Mouse (Mus musculus): ENCODE measurements at regions not wholly inside any gene's neighbourhood (a gene's known extent, or its start where the extent isn't known, plus 50 kb on each side); places are given as distances from the start of the nearest gene placed in this dataset.

DNA sequence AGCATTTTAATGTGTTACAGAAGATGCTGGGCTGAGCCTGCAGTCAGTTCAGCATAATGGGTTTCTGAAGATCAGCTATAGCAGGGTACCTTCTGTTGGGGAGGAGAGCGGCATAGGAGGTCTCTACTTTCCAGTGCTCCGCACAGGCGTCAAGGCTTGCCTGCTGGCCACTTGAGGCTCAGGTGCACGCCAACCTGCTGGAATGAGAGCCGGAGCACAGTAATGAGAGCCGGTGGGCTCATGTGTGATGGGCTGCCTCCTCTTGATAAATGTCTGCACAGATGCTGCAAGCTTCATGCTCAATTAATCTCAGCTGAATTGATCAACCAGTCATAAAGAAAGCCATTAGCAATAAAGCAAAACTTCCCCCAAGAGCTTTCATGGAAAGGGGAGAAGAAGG is 290.6 kb downstream of the Foxo1 start:
- Histone ChIP-seq H3K79me2 (ENCODE audit: inconsistent target) (no peaks in the 10 kb centered on the region), H3K27ac (no peak overlapping the region), H3K36me3 (ENCODE audit: inconsistent target) (no peaks in the 10 kb centered on the region), H3K4me3 (ENCODE audit: inconsistent target) (no peak overlapping the region)
- WGBS (ENCODE audit: missing documents): 98% methylated on average over 6 of the region's 6 CpGs

DNA sequence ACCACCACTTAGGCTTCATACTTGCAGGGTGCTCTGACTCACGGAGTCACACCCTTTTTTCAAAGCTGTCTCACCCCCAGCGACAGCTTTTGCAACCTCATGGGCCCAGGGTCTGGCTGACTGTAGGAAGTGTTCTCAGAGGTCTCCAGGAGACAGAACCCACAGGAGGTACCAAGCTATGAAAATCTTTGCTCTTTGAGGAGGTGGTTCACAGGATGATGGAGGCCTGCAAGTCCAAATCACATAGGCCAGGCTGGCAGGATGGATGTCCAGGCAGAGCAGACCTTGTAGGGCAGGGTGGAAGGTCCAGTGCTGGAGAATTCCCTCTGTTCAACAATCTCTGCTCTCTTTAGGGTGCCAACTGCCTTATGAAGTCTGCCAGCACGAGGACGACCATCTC is 289.2 kb downstream of the Foxo1 start:
- Histone ChIP-seq H3K36me3 (ENCODE audit: inconsistent target) (no peaks in the 10 kb centered on the region), H3K27ac (no peak overlapping the region), H3K4me3 (ENCODE audit: inconsistent target) (no peak overlapping the region), H3K79me2 (ENCODE audit: inconsistent target) (no peaks in the 10 kb centered on the region)
- 82% methylated on average over 4 of the region's 4 CpGs for WGBS (ENCODE audit: missing documents)

DNA sequence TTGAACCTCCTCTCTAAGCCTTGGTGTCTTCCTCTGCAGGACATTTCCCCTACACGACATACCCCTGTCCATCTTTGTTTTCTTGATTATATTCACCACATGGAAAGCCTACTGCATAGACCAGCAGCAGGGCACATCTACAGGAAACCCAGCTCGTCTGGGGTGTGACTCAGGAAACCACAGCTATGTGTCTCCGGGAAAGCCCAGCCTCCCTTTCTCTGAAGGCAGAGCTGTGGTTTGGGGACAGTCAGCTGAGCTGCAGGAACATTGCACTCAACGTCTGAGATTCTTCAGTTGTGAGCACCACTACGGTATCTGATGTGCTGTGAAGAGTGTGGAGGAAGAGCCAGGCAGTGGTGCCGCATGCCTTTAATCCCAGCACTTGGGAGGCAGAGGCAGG is 286.9 kb downstream of the Foxo1 start:
- Histone ChIP-seq H3K79me2 (ENCODE audit: inconsistent target) (no peaks in the 10 kb centered on the region), H3K36me3 (ENCODE audit: inconsistent target) (no peaks in the 10 kb centered on the region), H3K4me3 (ENCODE audit: inconsistent target) (no peak overlapping the region), H3K27ac (0 out of 2 replicates have a peak overlapping the region, but pooled peaks have one; percentile 13)
- WGBS (ENCODE audit: missing documents): 1% methylated on average over 6 of the region's 6 CpGs

DNA sequence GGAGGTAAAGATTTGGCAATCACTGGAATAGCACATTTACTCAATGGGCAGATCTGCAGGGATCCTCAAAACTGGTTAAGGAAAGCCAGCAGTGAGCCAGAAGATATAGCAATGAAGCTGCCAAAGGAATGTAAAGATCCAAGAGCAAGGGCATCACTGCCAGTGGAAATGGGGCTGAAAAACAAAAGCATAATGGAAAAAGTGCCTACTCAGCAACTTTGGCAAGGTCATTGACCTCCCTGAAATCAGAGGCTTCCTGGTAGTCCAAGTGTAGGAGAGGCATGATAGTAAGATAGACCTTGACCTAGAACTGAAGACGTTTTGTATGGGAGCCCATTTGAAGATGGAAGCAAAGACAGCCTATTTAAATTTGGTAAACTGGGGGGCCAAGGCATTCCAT is 286.4 kb downstream of the Foxo1 start:
- Histone ChIP-seq H3K36me3 (ENCODE audit: inconsistent target) (no peaks in the 10 kb centered on the region), H3K4me3 (ENCODE audit: inconsistent target) (no peak overlapping the region), H3K27ac (no peak overlapping the region), H3K79me2 (ENCODE audit: inconsistent target) (no peaks in the 10 kb centered on the region)
- WGBS (ENCODE audit: missing documents): 81% methylated on average over 1 of the region's 1 CpGs

DNA sequence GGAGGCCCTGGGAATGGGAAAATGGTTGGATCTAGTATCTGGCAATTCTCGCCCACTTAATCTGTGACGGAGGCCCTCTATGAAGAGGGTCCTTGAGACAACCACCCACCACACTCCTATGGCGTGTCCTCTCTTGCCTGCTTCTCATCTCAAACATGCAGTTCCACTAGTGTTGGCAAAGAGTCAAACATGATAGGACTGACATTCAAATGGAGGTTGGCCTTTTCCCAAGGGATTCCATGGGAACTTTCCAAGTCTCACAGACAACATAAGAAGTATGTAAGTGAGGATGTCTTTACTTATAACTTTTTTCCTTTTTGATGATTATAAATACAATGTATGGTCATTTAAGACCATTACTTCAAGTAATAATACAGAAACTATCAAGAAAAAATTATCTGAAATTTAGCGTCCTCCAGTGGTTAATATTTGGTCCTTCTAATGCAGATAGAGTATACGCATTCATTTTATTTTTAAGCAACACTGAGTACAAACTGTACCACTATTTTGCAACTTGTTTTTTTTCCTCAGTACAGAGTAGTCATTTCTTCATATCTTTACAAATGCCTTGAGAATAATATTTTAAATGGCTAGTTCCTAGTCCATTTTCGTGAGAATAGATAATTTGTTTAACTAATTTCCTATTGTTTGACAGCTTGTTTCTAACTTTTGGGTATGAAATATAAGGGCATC is 280.2 kb downstream of the Foxo1 start:
- no peaks in the 10 kb centered on the region for H3K36me3 ChIP-seq (ENCODE audit: inconsistent target)
- no peak overlapping the region for H3K4me3 ChIP-seq (ENCODE audit: inconsistent target)
- 94% methylated on average over 6 of the region's 6 CpGs for WGBS (ENCODE audit: missing documents)
- no peaks in the 10 kb centered on the region for H3K79me2 ChIP-seq (ENCODE audit: inconsistent target)
- H3K27ac ChIP-seq: no peak overlapping the region

DNA sequence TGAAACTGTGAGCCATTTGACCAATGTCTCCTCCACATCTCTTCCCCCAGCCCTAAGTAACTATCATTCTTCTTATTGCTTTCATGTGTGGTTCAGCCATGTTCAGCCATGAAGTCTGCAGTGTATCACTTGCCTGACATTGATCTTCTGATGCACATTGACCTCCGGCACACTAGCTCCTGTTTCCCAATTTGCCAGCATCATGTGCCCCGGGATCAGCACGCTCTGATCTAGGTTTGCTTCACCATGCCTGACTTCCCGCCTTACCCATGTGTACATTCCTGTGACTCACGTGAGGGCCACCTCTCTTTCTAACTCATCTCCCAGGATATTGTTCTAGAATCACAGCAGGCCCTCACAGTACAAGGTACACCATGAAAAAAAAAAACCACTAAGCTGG is 277.9 kb downstream of the Foxo1 start:
- Histone ChIP-seq H3K27ac (no peak overlapping the region), H3K36me3 (ENCODE audit: inconsistent target) (no peaks in the 10 kb centered on the region), H3K4me3 (ENCODE audit: inconsistent target) (no peak overlapping the region), H3K79me2 (ENCODE audit: inconsistent target) (no peaks in the 10 kb centered on the region)
- 97% methylated on average over 5 of the region's 5 CpGs for WGBS (ENCODE audit: missing documents)

- Histone ChIP-seq H3K79me2 (ENCODE audit: inconsistent target) (no peaks in the 10 kb centered on the region), H3K4me3 (ENCODE audit: inconsistent target) (no peak overlapping the region), H3K27ac (no peak overlapping the region), H3K36me3 (ENCODE audit: inconsistent target) (no peaks in the 10 kb centered on the region)
- 93% methylated on average over 6 of the region's 6 CpGs for WGBS (ENCODE audit: missing documents)
These were observed 274.9 kb downstream of the Foxo1 start for GRCm38 (mm10) chr3:52543006-52543405.

- Histone ChIP-seq H3K79me2 (ENCODE audit: inconsistent target) (no peaks in the 10 kb centered on the region), H3K27ac (no peak overlapping the region), H3K36me3 (ENCODE audit: inconsistent target) (no peaks in the 10 kb centered on the region), H3K4me3 (ENCODE audit: inconsistent target) (no peak overlapping the region)
- 77% methylated on average over 9 of the region's 9 CpGs for WGBS (ENCODE audit: missing documents)
These were observed 272.8 kb downstream of the Foxo1 start for GRCm38 (mm10) chr3:52540862-52541380.

- Histone ChIP-seq H3K4me3 (ENCODE audit: inconsistent target) (no peak overlapping the region), H3K79me2 (ENCODE audit: inconsistent target) (no peaks in the 10 kb centered on the region), H3K36me3 (ENCODE audit: inconsistent target) (no peaks in the 10 kb centered on the region), H3K27ac (no peak overlapping the region)
- 89% methylated on average over 10 of the region's 10 CpGs for WGBS (ENCODE audit: missing documents)
These were observed 271.8 kb downstream of the Foxo1 start for GRCm38 (mm10) chr3:52539813-52540378.

DNA sequence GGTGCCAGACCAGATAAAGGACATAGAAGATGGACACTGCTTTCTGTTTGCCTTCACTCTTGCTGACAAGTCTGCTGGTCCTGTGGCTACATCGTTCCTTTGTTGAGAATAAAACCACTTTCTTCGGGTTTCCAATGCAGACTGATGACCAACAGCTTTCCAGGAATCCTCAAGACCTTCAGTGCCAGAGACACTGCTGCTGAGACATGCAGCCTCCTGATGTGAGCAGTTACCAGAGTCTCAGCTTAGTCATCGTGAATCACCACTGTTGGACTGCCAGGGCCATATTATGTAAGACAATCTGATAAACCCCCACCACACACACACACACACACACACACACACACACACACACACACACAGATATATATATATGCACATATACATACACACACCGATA is 270.2 kb downstream of the Foxo1 start:
- H3K4me3 ChIP-seq (ENCODE audit: inconsistent target): no peak overlapping the region
- H3K79me2 ChIP-seq (ENCODE audit: inconsistent target): no peaks in the 10 kb centered on the region
- 80% methylated on average over 4 of the region's 4 CpGs for WGBS (ENCODE audit: missing documents)
- H3K27ac ChIP-seq: no peak overlapping the region
- H3K36me3 ChIP-seq (ENCODE audit: inconsistent target): no peaks in the 10 kb centered on the region

DNA sequence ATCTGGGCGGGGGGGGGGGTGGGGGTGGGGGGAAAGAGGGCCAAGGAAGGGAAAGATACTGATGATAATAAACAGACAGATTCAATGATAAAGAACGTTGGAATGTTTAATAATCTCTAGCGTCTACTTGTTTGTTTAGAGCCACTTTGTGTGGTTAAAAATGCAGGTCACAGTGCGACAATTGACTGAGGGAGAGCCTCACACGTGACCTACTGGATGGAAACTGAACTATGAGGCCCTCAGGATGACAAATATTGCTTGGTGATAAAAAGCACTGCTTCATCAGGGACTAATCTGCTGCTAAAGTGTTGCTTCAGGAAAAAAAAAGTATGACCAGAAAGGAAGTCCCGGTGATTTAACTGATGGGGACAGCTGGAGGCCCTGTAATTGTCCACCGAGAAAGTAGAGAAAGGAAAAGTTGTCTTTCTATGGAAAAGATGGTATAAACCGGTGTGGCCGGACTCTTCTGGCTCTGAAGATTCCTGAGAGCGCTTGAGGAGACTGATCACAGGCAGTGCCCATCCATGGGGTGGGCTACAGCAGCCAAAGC is 269.3 kb downstream of the Foxo1 start:
- Histone ChIP-seq H3K79me2 (ENCODE audit: inconsistent target) (no peaks in the 10 kb centered on the region), H3K4me3 (ENCODE audit: inconsistent target) (no peak overlapping the region), H3K27ac (no peak overlapping the region), H3K36me3 (ENCODE audit: inconsistent target) (no peaks in the 10 kb centered on the region)
- 95% methylated on average over 10 of the region's 10 CpGs for WGBS (ENCODE audit: missing documents)

DNA sequence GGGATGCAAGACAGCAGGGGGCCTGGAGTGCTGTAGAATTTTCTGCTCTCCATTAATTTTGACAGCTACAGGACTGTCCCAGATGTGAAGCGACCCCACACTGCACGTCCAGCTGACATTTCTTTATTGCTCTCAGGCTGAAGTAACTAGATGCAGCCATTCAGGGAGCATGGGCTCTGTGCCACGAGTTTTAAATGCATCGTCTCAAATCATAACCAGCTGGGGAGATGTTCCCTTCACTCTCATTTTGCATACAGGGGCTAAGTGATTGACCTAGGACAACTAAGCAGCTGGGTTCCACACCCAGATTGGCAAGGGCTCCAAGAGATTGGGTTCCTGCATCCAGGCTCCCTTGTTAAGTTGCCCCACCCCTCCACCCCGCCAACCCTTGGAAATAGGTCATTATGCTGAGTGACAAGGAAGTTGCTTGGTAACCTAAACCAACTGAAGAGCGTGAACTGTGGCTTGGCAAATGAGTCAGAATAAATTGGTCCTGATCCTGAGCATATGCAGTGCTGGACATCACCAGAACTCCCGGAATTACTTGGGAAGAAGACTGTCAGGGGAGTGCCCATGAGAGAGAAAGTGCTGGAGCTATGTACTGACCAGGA is 267.4 kb downstream of the Foxo1 start:
- 77% methylated on average over 7 of the region's 7 CpGs for WGBS (ENCODE audit: missing documents)
- H3K79me2 ChIP-seq (ENCODE audit: inconsistent target): no peaks in the 10 kb centered on the region

GRCm38 (mm10) chr3:52534118-52534517 is 266.0 kb downstream of the Foxo1 start:
- no peak overlapping the region for H3K27ac ChIP-seq
- whole genome bisulfite sequencing (ENCODE audit: missing documents): 92% methylated on average over 7 of the region's 7 CpGs
- no peaks in the 10 kb centered on the region for H3K79me2 ChIP-seq (ENCODE audit: inconsistent target)
- H3K4me3 ChIP-seq (ENCODE audit: inconsistent target): no peak overlapping the region
- no peaks in the 10 kb centered on the region for H3K36me3 ChIP-seq (ENCODE audit: inconsistent target)

More for the DNA sequence above, 267.4 kb downstream of the Foxo1 start:
- no peaks in the 10 kb centered on the region for H3K36me3 ChIP-seq (ENCODE audit: inconsistent target)
- no peak overlapping the region for H3K4me3 ChIP-seq (ENCODE audit: inconsistent target)
- no peak overlapping the region for H3K27ac ChIP-seq

DNA sequence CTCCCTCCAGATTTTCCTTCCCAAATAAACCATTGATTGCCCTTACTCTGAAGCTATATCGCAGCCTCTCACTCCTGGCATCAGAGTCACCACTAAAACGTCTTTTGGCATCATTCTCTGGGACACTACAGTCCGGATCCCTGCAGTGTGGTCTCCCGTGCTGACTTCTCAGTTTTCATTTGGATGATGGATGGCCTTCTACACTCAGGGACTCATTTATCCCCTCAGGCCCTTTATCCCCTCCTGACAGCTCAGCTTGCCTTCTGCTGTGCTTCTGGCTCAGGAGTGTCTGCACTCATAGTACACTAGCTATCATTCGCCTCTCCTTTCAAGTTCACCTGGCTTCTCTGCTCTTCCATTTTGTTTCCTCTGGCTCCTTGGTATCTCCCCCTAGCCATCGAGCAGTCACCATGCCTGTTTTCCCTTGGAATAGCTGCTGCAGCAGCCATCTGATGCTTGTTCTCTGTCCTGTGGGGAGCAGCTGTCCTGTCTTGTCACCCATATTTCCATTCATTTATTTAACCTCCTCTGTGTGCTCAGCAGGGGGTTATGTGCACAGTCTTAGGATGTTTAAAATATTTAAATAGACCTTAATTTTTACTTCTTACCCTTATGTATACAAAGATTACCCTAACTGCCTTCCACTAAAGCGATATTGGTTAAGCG is 263.7 kb downstream of the Foxo1 start:
- Histone ChIP-seq H3K36me3 (ENCODE audit: inconsistent target) (no peaks in the 10 kb centered on the region), H3K79me2 (ENCODE audit: inconsistent target) (no peaks in the 10 kb centered on the region), H3K27ac (no peak overlapping the region), H3K4me3 (ENCODE audit: inconsistent target) (no peak overlapping the region)
- WGBS (ENCODE audit: missing documents): 92% methylated on average over 8 of the region's 8 CpGs

All from macrophage (primary cell).